Mouse (Mus musculus): ENCODE measurements around the gene Spem2.

Gene Spem2

DNA sequence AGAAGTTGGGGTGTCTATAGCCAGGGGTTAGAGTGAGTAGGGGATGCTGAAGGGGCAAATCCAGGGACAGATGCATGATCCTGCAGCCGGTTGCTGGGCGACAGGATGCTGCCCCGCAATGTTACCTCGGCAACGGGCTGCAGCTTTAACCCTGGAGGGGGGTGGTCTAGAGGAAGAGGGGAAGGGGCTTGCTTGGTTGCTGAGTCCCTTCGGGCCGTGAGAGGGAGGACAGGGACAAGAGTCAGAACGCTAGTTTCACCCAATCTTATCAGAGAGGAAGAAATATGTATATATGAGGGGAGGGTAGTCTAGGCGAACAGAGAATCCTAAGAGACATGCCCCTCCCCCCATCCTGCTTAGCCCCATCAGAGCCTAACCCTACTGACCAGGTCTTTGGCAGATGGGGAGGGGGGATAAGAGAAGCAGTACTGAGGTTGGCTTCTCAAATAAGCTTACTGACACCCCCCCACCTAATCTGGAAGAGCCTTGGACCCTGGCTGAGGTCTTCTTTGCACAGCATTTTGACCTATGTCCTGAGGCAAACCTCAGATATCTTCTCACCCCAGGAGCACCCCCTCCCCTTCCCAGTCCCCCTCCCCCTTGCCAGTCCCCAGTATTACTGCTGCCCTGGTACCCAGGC, 17.2 kb upstream of the Spem2 start:
- DNase-seq (ENCODE audit: low spot score) = no peak

DNA sequence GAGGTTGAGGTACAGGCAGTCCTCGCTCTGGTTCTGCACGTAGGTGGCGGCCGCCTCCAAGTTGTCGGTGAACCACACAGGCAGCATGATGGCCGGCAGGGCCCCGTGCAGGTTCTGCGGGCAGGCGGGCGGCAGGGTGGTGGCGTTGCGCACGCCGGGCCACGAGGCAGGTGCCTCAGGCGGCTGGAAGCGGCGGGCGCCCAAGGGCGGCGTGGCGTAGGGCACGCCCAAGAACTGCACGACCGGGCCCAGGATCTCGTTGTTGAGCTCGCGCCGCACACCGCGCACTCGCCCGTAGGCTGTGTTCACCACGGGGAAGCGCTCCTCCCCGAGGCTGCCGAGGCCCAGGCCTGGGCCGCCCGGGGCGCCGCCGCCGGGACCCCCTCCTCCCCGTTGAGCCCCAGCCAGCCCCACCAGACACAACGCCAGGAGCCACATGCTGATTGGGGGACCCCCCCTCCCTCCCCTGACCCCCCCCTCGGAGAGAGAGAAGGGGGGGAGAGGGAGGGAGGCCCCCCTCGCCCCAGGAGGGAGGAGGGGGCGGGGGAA, 15.8 kb upstream of the Spem2 start:
- peak; percentile 46 for DNase-seq (ENCODE audit: low spot score)

DNA sequence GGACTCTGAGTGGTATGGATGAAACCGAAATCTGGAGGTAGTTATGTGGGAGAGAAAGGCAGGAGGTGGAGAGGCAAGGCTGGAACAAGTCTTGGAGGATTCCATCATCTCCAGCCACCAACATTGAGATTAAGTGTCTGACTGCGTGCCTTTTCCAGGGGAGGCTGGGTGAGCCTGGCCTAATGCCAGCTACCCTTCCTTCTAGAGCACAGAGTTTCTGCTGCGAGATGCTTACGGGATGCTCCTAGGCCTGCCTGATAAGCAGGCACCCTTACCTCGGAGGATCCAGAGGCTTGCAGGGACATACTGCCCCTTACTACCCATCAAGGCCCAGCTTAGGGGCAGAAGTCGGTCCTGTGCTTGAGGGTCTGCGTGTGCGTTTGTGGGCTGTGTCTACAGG, 15.3 kb upstream of the Spem2 start:
- no peak for DNase-seq (ENCODE audit: low spot score)

DNA sequence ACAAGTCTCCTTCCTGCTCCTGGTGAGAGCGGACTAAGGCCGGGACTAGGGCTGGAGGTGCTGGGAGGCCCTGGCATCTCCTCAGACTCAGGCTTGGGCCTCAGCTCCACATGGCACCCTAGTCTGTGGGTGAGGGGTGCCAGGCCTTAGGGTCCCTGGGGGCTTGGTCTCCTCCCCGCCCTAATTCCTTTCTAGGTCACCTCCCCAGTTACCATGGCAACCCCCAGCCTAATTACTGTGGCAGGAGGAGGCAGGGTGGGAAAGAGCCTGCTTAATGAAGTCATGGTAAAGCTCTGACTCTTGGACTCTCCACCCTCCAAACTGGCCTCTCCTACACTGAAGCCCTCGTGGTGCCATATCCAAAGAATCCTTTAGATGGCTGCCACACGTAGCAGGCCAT, 10.6 kb upstream of the Spem2 start:
- DNase-seq (ENCODE audit: low spot score) = no peak

DNA sequence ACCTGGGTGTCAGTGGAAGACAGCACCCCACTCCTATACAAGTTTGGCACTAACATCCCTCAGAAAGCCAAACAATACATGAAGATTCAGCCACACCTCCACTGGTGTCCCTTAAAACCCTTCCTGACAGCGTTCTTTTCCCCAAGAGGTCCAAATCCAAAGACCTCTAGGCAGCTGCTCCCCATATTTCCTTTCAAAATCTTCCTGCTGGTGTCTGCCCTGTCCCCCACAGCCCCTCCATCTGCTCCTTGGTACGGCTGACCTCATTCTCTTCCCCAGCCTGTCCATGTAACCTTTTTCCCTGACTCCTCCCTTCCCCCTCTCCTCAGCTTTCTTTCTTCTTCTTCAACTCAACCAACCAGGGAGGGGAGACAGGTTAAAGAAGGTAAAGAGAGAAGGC, 5.2 kb upstream of the Spem2 start:
- DNase-seq (ENCODE audit: low spot score) = no peak

DNA sequence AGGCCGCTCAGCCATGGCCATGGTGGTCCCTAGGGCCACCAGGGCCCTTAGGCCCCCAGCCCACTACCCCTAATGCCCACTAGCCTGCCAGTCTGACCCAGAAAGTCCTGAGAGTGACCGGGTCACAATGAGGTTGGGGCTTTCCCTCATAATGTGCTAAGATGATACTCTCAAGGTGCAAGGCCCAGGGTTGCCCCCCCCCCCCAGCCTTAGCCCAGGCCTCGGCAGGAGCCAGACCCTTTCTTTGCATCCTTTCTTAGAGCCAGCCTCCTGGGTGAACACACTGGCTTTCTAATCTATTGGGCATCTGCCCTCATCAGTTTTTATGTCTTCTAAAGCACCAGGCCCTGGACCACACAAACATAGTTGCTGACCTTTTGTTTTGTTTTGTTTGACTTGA, 3.8 kb upstream of the Spem2 start, which contains the start of gene Spem1:
Gene Spem1 (minus strand): TSS at position 101 of the 400 bp plus-strand sequence.
- no peak for DNase-seq (ENCODE audit: low spot score)

DNA sequence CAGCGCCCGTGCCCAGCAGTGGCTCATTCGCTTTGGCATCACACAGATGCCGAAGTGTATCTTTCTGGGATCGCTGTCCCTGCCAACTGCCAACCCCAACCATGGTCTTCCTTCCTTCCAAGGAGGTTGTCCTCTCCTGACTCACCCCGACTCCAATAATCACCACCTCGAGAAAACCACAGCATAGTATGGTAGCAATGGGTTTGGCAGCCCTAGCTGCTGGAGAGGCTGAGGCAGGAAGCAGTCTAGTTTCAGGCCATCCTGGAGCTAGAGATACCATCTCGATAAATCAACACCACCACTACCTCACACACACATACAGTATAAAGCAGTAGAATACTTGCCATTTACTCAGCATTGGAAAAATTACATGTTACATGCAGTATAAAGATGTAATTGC, 606 bp upstream of the Spem2 start:
- DNase-seq (ENCODE audit: low spot score) = no peak

DNA sequence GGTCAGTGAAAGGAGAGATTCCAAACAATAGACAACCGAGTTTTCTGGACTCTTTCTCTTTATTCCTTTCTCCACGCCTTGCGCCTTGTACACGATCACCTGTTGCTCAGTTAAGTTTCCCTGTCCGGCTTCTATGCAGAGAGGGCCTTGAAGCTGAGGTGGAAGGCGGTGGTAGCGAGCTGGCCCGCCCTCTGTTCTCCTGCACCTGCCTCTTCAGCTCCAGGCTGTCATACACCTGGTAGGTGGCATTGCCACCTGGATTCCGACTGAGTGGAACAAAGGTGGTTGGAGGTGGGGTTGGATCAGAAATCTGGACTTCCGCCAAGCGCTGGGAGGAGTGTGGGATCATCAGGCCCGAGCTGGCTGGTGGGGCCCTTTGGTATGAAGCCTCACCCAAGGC, 1.7 kb downstream of the Spem2 start:
- no peak for DNase-seq (ENCODE audit: low spot score)

DNA sequence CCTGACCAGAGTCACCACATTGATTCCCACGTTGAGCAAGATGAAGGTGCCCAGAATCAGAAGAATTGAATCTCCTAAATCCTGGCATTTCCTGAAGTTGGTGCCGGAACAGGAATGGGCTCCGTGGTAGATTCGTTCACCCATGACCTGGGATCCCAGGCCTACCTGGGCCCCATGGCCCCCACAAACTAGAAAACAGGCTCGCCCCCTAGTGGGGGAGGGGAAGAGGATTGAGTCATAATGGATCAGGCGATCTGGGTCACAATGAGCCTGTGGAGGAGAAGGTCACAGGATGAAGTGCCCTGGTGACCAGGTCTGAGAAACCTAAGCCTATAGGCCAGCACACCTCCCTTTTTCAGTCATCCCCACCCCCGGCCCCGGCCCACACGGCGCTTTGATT, 3.1 kb downstream of the Spem2 start, which contains the start of gene Gm39566:
Gene Gm39566 (minus strand): TSS at position 144 of the 400 bp plus-strand sequence.
- DNase-seq (ENCODE audit: low spot score) = no peak

DNA sequence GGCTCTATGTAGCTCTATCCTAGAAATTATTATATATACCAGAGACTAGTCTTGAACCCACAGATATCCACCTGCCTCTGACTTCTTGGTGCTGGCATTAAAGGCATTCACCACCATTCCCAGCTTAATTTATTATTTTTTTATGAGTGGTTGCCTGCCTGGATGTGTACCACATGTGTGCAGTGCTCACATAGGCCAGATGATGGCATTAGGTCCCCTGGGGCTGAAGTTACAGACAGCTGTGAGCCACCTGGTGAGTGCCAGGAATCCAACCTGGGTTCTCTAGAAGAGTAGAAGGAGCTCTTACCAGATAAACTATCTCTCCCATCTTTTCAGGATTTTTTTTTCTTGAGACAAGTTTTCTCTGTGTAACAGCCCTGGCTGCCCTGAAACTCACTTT, 8.0 kb downstream of the Spem2 start:
- DNase-seq (ENCODE audit: low spot score) = no peak

DNA sequence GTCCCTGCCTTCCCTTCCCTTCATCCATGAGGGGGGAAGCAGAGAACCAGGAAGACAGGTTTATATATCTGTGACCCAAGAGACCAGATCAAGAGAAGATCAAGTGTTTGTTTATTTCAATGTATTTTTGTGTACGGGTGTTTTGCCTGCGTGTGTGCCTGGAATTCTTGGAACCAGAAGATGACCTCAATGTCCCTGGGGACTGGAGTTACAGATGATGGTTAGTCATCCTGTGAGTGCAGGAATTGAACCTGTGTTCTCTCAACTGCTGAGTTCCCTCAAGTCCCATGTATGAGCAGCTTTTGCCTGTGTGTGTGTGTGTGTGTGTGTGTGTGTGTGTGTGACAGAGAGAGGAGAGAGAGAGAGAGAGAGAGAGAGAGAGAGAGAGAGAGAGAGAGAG, 10.6 kb downstream of the Spem2 start:
- DNase-seq (ENCODE audit: low spot score) = no peak

DNA sequence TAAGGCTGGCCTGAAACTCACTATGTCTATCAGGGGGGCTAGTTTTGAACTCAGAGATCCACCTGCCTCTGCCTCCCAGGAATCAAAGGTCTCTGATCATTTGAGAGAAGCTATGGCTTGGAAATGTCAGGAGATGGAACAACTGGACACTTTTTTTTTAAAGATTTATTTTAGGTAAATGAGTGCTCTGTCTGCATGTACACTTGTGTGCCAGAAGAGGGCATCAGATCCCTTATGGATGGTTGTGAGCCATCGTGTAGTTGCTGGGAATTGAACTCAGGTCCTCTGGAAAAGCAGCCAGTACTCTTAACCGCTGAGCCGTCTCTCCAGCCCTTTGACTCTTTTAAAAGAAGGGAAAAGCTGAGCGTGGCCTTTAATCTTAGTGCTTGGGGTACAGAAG, 11.9 kb downstream of the Spem2 start:
- DNase-seq (ENCODE audit: low spot score) = no peak

DNA sequence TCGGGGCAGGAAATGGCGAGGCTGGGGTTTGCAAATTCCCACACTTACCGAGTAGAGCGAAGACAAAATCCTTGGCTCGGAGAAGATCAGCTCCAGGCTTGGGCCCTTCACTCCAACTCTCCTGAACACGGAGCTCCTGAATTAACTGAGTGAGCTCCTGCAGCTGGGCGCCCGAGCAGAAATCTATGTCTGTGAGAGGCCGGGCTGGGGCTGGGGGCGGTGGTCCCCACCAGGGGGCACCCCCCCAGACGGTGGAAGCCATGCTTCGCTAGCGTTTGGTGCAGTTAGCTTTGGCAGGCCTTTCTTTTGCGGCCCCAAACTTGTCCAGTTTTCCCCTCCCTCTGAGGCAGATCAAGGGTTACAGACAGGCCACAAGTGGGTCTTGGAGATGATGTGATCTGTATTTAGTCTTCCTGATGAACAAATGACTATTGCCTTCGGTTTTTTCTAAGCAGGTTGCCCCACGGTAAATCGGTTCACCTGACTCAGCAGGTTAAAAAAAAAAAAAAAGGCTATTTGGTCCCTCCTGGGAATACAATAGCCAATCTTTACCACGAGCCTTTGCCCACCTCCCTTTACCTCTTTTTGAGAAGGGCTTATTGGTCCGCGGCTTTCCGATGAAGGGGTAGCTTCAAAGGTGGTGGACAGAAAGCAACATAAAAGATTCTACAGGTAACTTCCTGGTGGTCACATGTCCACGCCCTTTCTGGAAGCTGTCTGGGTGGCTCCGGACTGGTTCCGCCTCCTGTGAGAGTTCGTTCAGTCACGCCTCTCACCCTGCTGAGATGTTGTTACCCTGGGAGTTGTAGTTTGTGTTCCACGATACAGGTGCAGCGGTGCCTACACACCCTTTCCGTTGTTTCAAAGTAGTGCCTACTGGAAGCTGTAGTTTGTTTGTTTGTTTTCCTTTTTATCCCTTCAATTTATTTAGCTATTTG, 13.0 kb downstream of the Spem2 start, which contains the start of gene Tmem102:
Gene Tmem102 (minus strand): TSS at position 653 of the 938 bp plus-strand sequence.
- DNase-seq (ENCODE audit: low spot score) = no peak

DNA sequence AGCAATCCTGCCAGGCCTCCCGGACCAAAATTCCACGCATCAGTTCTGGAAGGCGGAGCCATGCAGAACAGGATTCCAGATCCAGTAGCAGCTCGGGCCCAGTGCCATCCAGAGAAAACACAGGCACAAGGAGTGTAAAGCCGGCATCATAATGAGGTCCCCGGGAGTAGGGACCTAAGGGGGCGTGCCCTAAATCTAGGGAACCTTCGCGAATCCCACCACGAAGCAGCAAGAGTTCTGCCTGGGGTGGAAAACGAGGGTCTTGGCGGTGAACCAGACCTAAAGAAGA, 13.7 kb downstream of the Spem2 start:
- no peak for DNase-seq (ENCODE audit: low spot score)

DNA sequence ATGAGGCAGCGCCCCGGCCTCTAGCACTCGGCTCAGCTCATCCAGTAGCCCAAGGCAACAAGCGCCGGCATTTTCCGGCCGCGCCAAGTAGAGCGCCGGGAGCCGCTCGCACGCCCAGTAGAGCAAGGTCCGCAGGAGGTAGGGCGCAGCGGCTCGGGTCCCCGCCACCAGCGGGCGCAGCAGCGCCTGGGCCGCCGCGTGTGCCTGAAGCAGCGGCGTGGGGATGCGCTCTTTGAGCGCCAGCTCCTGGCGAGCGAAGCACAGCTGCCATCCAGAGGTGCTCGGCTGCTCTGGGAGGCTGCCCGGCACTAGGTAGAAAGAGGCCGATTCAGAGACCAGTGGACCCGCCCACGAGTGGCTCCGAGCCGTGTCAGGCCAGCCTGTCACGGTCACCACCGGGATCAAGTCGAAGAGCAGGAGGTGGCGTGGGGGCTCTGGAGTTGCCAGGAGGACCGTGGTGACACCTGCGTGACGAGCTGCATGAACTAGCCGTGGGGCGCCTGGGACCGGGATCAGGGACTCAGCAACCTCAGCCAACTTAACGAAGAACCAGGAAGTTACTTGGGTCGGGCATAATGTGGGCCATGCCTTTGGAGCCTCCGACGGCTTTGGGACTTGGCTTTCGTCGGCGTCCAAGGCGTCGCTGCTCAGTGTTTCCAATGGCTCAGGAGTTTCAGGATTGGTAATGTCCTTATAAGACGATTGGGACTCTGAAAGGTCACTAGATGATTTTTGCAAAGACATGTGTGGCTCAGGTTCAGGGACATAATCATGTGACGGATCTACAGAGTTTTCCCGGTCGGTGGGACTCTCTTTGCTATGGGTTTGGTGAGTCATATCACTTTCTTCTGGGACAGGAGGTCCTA, 14.2 kb downstream of the Spem2 start:
- DNase-seq (ENCODE audit: low spot score) = peak; percentile 55

DNA sequence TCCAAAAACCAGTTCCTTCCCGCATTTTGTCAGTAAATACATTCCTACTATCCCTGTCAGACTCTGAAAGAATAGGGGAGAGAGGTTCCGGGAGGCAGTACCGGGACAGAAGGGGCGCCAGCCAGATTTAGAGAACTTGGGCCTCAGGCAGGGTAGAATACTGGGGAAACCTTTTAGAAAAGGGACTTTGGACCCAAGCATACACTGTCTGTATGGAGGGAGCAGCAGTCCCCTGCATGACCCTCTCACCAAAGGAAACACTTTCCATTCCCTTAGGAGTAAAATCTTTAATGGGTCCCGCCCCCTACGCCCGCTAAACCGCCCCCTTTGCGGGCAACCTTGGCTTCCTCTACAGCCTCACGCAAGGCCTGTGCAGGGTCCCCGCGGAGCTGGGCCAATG, 14.9 kb downstream of the Spem2 start:
- DNase-seq (ENCODE audit: low spot score) = no peak

DNA sequence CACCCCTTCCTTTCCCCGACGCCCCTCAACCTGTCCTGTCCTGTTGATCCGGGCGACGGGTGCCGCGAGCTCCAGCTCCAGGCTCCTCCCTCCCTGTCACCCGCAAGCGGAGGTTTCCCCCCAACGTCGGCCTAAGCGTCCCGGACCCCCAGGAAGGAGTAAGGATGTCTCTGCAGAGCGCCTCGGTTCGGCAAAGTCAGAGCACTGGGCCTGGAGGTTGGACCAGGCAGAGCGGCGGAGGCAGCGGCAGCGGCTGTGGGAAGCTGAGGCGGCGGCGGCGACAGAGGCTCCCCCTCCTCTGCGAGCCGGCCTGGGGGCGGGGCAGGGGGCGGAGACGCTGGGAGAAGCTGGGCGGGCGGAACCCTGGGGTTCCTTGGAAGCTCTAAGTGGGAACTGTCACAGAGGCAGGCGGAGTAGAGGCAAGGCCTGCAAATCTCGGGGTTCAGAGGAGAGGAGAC, 15.6 kb downstream of the Spem2 start:
- DNase-seq (ENCODE audit: low spot score) = no peak

DNA sequence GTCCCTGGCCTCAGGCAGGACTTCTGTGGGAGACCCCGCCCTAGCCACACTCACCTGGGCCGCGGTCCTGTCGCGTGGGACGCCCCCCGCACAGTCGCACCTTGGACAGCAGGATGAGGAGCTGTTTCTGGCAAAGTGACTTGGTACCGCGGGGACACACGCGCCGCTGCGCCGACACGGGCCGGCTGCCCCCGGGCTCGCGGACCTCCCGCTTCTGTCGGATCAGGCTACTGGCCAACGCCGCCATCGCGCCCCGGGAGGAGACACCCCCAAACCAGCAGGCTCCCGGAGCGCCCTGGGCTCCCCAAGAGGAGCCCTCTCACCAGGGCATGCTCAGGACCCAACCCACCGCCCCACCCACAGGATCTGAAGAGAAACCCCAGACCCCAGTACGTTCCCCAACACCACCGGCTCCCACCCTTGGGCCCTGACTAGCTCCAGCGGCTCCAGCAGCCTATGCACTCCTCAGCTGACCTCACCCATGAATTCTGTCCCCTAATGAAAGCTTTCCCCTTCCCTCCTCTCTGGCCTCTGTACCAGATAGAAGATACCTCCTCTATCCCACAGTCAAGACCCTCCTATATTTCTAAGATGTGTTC, 16.8 kb downstream of the Spem2 start, which contains the start of gene Fgf11:
Gene Fgf11 (minus strand): TSS at position 479 of the 599 bp plus-strand sequence.
- no peak for DNase-seq (ENCODE audit: low spot score)

DNA sequence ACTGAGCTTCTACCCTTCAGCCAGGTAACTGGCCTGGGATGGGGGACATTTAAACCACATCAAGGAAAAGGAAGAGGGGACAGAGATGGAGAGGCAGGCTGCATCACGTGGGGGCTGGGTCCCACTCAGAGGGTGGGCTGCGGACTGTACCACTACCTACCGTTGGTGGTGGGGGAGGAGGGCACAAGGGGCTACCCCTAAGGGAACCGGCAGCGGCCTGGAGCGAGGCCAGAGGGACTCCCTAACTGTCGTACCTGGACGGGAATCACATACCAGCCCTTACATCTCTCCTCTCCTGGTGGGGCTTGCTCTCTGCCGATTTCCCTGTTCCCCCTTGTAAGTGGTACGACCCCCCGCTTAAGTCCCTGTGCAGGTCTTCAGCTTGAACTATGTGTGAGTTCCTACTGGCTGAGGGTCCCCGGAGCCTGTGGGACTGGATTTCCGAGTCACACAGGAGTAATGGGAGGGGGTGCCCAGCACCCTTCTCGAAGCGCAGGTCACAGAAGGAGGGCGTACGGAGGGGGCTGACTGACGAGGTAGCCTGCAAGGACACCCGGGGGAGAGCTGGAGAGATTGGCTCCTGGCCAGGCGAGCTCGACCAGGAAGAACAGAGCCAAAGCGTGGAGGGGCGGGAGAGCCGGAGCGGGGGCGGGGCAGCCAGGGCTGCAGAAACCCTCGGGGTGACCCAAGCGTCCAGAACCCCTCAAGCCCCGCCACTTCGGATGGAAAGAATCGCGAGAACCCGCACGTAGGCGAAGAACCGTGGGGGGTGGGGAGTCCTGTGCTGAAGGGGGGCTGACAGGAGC, 17.7 kb downstream of the Spem2 start:
- no peak for DNase-seq (ENCODE audit: low spot score)

DNA sequence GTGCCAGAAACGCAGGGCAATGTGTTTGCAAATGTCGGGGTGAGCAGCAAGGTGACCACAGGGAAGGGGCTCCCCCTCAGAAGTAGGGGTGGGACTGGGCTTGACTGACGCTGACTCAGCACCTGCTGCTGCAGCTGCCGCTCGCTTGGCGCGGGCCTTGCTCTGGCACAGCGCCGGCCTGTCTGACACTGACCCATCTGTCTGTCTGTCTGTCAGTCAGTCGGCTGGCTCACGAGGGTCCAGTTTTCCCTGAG, 18.2 kb downstream of the Spem2 start:
- DNase-seq (ENCODE audit: low spot score) = no peak
